Mouse (Mus musculus) left cerebral cortex, adult 9 months (tissue): ENCODE results near the gene Fgfr2.

ENCODE experiments used
- DNase-seq, 2 experiments: peaks; one replicate each; pipeline ENCODE4 v3.0.0; 2022; ENCODE audit warnings: low spot score in 2 of 2

Fgfr2 gene

DNA sequence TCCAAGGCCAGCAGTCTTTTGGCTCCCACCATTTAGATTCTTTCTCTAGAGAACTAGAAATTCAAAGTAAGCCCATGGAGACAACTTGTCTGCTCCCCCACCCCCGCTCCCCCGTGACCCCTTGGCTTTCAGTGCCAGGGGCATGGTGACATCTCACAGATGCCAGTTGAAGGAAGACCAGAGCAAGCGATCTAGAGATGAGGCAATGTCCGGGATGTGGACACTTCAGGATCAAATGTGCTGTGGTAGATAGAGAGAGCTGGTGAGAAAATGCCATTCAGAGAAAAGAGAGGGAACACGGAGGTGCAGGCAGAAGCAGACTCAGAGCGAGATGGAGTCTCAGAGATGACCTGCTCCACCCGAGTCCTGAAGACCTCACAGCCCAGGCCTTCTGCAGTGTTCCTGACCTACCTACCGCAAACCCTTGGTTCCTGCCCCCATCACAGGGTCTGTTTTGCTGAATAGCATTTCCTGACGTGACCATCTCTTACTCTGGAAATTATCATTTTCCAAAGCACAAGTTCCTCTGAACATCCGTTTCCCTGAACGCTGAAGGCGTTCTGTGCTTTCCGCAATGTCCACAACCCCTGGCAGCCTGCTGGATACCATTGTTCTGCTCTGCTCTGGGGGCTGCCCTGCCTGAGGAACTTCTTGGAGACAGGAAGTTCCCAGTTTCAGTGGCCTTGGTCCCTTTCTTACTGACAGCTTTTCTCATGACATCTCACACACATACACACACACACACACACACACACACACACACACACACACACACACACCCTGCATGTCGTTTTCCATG, 783.9 kb downstream of the Fgfr2 start:
- no peak for DNase-seq

DNA sequence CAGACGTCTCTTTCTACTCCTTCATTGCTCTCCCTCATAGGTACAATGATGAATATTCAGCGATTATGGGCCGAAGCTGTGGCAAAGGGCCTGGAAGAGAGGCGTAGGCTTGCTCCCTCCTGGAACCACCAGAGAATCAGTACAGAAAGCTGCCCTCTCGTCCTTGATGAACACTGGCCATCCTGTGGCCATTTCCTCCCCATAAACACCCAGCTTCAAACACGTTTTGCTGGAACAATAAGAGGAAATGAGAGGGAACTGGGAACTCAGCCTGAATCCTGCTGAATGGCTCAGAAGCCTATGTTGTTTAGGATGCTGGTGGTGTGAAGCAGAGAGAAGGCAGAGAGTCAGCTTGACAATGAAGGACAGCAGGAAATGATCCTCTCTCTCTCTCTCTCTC, 784.8 kb downstream of the Fgfr2 start:
- DNase-seq, result no peak

DNA sequence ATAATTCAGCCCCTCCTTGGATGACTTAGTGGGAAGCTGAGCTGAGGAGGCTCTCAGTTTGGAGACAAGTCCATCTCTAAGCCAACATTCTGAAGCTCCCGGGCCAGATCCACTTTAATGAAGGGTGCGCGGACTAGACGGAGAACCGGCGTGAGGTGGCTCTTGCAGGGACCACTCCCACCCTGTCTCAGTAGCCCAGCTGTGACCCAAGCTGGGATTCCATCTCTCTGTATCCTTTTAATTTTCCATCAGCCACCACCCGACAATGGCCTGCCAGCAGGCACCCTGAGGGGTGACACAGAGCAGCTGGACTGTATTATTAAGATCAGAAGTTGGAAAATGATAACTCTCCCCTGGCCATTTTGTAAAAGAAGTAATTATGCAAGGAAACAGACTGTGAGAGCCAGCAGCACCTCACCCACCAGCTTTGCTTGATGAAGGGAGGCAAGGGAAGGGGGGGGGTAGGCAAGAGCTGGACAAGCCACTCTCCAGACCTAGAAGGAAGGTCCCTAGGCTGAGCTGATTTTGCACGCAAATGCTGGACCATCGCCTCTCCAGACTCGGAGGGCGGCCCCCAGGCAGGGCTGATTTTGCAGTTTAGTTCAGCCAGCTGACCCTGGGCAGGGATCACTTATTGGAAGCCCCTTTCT, 785.8 kb downstream of the Fgfr2 start:
- no peak for DNase-seq

DNA sequence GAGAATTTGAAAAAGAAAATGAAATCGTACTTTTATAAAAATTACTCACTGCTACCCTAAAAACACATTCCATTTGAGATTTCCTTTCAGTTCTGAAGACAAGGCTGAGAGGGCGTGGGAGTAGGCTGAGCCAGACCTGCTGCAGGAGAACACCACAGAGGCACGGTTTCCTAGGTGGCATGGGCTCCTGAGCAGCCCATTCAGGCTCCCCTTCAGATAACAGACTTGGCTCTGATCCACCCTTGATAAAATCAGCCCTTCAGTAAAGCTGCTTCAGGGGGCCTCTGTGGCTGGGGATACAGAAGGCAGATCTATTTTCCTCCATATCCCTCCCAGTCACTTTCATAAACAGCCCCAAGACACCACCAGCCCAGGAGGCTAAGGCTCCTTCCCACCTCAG, 786.4 kb downstream of the Fgfr2 start:
- peak in 1 of 2 experiments; percentile 51 for DNase-seq

DNA sequence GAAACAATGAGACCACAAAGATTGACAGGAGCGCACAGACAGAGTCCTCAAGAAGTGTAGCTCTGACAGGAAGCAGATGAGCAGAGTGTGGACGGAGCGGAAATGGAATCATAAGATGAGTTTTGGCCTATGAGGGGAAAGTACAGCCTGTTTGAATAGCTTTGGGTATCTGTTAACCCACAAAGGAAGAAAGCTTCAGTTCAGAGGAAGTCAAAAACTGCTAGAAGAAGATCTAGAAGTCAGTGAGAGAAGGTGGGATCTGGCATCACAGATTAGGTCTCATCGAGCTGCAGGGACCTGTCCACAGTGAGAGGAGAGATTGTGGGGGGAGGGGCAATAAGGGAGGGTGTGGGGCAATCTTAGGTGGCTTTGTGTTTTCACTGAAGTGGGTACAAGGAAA, 787.8 kb downstream of the Fgfr2 start:
- no peak for DNase-seq

DNA sequence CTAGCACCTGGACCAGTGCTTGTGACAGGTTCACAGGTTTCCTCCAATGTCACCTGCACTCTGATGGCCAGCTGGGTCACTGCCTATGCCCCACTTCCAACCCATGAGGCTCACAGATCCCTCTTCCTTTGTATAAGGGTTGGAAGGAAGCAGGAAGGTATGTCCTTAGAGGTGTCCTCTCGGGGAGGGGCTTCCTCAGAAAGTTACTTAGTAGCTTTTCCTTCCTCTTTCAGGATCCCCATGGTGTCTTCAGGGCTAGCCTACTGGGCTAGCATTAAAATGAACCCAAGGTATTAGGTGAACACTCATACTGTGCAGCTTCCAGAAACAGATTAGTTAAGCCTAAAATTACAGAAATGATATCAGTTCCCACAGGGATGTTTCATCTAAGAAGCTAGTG, 790.1 kb downstream of the Fgfr2 start:
- no peak for DNase-seq

DNA sequence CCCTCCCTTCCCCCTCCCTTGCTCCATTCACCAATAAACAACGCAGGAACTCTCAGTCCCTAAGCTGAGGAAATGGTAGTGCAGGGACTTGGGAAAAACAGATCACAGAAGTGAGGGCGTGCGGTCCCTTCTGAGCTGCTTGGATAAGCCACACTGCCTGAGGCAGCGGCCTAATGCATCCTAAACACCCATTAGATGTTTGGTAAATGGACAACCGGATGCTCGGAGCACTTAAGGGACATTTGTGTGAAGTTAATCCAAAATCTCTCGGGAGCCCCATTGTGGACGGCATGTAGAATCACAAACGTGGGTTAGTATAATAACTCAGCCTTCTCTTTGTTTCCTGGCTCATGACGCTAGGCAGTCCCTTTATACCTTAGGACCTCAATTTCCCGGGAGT, 791.0 kb downstream of the Fgfr2 start:
- no peak for DNase-seq

DNA sequence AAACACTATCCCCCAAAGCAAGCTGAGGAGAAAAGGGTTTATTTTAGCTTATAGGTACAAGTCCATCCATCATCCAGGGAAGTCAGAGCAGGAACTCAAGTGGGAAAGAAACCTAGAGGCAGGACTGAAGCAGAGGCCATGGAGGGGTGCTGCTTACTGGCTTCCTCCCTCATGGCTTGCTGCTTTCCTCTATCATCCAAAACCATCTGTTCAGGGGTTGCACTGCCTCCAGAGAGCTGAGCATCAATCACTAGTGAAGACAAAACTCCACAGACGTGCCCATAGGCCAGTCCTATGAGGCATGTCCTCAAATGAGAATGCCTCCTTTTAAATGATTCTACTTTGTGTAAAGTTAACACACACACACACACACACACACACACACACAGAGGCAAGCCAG, 793.0 kb downstream of the Fgfr2 start:
- no peak for DNase-seq

DNA sequence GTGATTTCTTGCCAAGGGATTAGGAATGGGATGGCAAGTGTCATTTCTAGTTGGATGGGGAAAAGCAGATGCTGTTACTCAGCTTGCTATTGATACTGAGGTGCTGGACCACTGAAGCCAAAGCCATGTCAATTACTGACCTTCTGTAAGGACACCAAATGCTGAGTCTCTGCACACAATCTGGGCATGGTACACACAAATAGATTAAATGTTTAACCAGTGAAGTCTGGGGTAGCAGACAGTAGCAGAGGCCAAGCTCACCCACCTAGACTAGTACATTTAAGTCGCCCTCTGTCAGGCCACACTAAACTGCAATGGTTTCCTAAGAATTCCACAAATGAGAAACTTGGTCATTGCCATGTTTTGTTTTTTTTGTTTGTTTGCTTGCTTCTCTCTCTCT, 794.5 kb downstream of the Fgfr2 start:
- DNase-seq, result no peak

DNA sequence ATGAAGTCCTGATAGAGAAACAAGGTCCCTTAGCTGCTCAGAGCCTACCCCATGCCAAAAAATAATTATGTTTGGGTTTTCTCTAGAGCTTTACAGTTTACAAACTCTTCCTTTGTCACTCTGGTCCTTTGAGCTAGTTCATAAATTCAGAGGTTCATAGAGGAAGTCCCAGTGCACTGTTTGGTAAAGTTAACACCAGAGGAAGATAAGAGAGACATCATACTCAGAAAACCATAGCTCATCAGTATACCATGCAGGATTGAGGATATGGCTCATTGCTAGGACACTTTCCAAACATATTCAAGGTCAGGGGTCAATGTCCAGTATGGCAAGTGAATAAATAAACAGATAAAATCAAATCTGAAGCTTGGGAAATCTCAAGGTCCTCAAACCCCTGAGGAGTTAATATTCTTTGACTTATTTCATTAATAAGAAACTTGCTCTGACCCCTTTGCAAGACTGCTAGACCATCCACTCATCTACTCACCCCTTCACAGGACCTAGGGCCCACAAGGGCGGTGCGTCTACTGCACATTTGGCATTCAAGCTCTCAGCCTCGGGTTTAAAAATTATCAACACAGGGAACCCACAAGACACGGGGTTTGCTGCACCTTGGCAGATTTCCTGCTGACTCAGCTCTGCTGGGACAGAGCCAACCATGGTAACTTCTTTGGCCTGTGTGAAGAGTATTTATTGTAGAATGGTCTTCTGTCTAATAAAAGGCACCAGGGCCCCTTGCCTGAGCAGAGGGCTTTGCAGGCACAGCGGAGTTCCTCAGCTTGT, 797.4 kb downstream of the Fgfr2 start:
- no peak for DNase-seq

DNA sequence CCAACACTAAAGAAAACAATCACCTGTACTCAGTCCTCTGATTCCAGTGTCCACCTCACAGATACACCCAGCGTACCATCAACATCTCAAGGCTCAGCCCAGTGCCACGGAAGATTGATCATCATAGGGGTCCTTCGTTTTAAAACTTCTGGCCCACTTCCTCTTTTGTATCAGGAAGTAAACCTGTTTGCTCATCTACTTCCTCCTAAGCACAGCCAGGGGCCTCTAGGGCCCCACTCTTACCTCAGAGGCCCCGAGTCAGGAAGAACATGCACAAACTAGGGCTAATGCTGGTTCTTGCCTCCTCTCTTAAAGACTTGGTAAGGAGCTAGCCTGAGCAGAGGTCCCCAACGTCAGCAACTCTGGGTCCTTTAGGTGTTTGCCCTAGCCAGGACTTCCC, 799.7 kb downstream of the Fgfr2 start:
- DNase-seq, result no peak

DNA sequence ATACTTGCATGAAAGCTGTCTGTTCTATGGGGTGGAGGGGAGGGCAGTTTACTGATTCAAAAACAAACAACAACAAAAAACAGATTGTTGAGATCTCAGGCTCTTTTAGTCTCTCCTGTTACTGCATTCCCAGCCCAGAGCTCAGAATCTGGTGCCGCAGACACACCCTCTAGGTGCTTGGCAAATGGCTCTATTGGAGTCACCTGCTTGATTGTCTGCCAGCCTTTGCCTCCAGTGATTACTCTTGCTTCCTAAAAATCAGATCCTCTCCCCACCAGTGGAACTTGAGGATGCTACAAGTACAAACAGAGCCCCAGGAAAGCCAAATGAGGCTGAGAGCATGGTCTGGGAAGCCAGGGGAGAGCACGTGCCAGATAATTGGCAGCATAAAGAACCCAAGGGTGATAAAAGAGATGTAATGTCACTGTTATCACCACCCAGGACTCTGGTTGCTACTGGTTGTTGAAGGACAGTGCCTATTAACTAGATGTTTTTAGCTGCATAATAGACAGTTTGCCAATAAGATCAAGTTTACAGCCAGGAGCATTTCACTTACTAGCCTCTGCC, 801.7 kb downstream of the Fgfr2 start:
- DNase-seq, result no peak

DNA sequence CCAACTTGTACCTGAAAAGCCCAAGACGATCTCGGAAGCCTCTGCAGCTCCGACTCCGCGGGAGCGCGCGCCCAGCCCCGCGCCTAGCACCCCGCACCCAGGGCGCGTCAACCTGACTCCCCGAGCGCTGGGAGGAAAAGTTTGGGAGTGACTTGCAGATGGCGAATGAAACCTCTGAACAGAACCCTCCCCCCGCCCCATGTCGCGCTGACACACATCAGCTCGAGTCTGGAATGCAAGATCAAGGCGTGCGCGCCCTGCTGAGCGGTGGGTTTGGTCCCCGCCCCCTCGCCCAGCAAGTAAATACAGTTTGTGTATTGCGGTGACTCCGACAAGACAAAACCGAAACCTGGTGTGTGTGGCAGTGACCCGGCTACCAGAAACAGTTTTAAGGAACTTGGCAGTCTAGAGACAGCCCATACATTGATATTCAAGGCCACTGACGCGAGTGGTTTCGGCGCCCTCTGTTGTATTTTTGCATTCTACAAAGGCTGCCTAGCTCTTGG, 806.1 kb downstream of the Fgfr2 start, which contains the start of gene Chst15:
Gene Chst15 (minus strand): TSS at position 193 of the 506 bp plus-strand sequence.
- DNase-seq, result peak; percentile 26 to 44

DNA sequence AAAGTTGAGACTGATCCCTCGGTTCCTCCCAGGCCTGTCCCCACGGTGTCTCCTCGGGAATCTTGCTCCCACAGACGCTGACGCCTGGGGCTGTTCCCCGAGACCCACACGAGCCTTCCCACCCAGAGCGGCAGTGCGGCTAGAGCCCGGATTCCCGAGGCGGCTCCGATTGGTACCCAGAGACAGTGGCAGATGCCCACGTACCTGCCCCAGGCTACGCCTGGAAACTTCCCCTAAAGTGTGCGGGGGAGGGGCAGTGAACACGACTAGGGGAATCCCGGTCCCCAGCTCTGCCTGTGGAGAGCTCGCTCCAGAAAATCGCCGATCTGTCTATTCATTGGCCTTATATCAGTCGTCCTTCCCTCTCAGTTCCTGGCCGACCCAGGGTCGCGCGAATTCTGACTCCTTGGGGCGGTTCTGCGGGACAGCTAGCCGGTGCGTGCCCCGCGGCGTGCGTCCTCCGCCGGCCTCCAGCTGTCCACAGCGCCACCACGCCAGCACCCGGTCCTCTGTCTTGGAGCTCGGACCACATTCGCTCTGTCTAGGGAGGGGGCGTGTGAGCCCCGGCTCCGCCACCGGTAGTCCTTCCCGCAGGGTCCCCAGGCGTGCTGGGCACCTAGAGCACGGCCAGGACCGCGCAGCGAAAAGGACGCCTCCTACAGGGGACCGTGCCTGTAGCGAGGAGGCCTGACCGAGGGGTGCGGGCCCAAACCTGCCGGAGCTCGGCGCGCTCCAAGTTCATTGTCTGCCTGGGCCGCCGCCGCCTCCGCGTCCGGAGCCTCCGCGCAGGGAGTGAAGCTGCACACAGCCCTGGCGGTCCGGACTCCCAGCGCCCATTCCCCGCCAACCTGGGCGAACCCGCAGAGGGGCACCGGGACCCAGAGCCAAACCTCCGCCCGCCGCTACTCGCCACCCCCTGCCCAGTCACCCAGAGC, 806.8 kb downstream of the Fgfr2 start:
- peak in 1 of 2 experiments; percentile 52 for DNase-seq

DNA sequence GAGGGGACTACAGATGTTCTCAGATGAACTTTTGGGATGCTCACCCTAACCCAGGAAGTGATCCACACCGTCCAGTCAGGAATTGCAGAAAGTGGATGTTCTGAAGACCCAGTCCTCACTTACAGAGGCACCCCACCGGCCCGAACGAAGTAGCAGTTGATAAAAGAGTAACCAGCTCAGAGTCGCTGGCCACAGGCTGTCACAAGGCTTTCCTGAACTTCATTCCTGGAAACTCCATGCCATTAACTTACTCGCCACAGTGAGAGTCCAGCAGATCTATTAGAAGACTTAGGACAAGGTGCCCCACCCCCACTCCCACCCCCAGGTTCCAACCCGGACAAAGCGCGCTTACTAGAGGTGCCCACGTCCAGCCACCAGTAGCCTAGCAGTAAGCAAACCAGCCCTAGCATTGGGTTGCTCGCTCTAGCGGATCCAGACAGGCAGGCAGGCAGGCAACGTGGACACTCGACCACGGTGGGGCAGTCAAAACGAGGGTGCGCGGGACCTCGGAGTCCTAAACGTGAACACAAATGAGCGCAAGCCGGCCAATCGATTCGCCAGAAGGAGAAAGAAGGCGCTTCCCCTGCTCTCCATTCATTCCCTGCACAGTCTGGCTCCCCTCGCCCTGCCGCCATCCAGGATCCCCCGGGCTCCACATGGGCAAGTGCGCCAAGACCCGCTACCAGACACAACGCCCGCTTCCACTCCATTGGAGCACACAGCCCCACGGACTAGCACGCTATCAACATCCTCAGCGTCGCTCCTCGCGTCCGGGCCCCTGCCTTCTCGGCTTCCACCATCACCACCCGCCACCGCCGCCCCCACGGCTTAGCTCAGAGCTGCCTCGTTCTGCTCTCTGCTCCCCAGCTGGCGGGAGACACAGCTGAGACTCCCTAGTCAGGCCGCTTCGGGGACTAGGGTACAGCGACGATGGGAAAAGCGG, 807.7 kb downstream of the Fgfr2 start:
- peak in 1 of 2 experiments; percentile 64 for DNase-seq

DNA sequence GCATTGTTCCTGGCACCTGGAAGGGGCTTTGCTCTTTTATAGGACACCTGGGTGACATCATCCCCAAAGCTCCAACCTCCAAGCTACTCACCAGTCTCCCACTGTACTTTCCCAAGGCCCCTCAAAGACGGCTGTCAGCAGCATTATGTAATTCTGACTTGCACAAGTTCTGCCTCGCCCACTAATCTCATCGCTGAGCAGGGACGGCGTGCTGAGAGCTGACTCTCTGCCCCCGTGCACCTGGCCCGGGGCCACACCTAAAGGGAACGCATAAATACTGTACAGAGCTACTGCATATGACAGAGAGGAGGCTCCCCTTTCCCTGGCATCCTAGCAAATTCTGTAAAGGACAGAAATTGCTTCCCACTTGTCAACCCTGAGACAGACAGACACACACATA, 810.8 kb downstream of the Fgfr2 start:
- peak; percentile 73 to 76 for DNase-seq

DNA sequence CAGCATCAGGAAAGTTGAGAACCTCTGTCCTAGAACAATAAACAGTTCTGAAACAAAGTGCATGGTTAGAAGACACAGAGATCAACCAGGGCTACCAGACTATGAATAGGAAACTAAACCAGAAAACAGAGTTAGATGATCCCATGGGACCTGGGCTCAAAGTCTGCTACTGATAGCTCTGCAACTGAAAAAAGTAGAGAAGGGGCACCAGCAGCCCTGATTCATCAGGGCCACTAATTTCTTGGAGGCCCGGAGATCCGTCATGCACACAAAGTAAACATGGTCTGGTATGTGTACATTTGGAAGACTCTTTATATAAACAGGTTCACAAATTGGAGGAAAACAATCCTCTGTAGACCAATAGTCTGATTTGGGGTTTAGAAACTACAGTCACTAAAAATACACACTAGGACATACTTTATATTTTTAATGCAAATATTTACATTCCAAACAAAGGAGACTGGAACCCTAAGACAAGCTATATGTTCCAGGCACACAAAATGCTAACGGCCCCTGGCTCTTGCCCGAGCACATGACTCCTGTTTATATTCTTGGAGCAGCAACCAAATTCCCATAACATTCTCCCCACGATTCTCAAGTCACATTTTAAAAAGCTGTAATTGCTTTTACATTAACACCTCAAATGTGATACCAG, 814.5 kb downstream of the Fgfr2 start:
- no peak for DNase-seq

DNA sequence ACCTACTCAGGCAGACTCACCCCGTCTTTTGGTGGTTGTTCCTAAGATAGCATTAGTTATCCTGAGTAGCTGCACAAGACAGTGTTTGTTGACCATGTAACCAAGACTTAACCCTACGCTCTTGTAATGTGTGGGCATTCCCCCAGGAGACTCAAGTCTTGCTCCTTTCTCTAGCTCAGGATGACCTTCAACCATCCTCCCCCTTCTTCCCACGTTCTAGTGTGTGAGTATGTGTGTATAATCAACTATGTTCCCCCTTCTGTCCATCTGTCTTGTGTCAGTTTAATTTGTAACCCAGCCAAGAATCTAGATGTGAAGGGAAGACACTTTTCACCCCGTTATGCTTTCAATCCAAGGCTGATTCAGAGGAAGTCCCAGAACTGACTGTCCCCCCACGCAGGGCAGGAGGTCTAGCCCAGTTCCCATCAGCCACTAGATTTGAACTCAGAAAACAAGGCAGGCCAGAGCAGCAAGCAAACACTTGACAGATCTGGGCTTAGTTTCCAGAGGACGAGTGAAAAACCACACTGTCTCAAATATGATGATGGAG, 815.4 kb downstream of the Fgfr2 start:
- no peak for DNase-seq
